Mouse (Mus musculus): Measurements from ENCODE around the gene Spen. TPM values are rescaled to one million over a fixed set of nuclear protein-coding genes. Genes with fewer than 3 reads are reported as not detected.

Spen gene
- polyA plus RNA-seq, 1 experiment from 2014 or later = 9.1 TPM

Other genes with a start within 250 kb of the Spen start
- gene Epha2, start 237.4 kb downstream of the Spen start, polyA plus RNA-seq (2014; fragmentation: Nextera tagmentation; extraction: Ambion mirVana) = 2.5 and 2.9 TPM in 2 replicates
- gene Fam131c, start 170.4 kb downstream of the Spen start, polyA plus RNA-seq (2014; fragmentation: Nextera tagmentation; extraction: Ambion mirVana) = 0.45 and 0.64 TPM in 2 replicates
- 0.19 TPM in 1 of 2 replicates, not detected in the other for gene Clcnka, start 139.9 kb downstream of the Spen start, polyA plus RNA-seq (2014; fragmentation: Nextera tagmentation; extraction: Ambion mirVana)
- not detected in 2 replicates for gene Clcnkb, start 122.6 kb downstream of the Spen start, polyA plus RNA-seq (2014; fragmentation: Nextera tagmentation; extraction: Ambion mirVana)
- gene Hspb7, start 117.8 kb downstream of the Spen start, polyA plus RNA-seq (2014; fragmentation: Nextera tagmentation; extraction: Ambion mirVana) = 0.42 and 1.2 TPM in 2 replicates
- not detected in 2 replicates for gene Srarp, start 102.5 kb downstream of the Spen start, polyA plus RNA-seq (2014; fragmentation: Nextera tagmentation; extraction: Ambion mirVana)
- gene Zbtb17, start 93.9 kb downstream of the Spen start, polyA plus RNA-seq (2014; fragmentation: Nextera tagmentation; extraction: Ambion mirVana) = 24.3 and 26.4 TPM in 2 replicates
- 15.4 and 17.0 TPM in 2 replicates for gene Fblim1, start 67.5 kb upstream of the Spen start, polyA plus RNA-seq (2014; fragmentation: Nextera tagmentation; extraction: Ambion mirVana)
- gene Tmem82, start 80.0 kb upstream of the Spen start, polyA plus RNA-seq (2014; fragmentation: Nextera tagmentation; extraction: Ambion mirVana) = 3.3 and 3.7 TPM in 2 replicates
- not detected in 2 replicates for gene Slc25a34, start 85.2 kb upstream of the Spen start, polyA plus RNA-seq (2014; fragmentation: Nextera tagmentation; extraction: Ambion mirVana)
- gene Plekhm2, start 126.3 kb upstream of the Spen start, polyA plus RNA-seq (2014; fragmentation: Nextera tagmentation; extraction: Ambion mirVana) = 2.1 and 3.4 TPM in 2 replicates
- gene Rsc1a1, start 147.0 kb upstream of the Spen start, polyA plus RNA-seq (2014; fragmentation: Nextera tagmentation; extraction: Ambion mirVana) = 2.7 TPM in 1 of 2 replicates, not detected in the other
- gene Ddi2, start 184.8 kb upstream of the Spen start, polyA plus RNA-seq (2014; fragmentation: Nextera tagmentation; extraction: Ambion mirVana) = 29.3 and 31.4 TPM in 2 replicates
- gene Agmat, start 208.1 kb upstream of the Spen start, polyA plus RNA-seq (2014; fragmentation: Nextera tagmentation; extraction: Ambion mirVana) = 16.0 and 18.0 TPM in 2 replicates